Comparison of ENCODE assay signal across 10 mouse cellular contexts in the genomic region with DNA sequence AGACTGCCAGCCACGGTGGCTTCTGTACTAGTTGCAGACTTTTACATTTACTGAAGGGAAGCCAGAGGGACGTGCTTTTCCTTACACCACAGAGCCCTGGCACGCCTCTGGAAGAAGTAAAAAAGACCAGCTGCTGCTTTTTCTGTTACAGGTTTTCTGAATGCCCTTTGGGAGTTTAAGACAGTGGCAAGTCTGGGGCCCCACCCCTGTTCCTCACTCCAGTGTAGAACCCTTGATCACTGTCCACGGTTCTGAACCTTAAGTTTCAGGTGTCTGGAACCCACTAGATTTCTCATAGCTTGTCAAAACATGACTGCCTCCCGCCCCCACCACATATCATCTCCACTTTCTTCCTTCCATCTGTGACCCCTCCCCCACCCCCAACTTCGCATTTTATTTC. TPM values are rescaled to one million over a fixed set of nuclear protein-coding genes. Genes with fewer than 3 reads are reported as not detected.
DNase-seq lines count a peak whose midpoint lies in the region; ATAC-seq lines count a peak whose summit lies in the region.
"Had no signal": no experiment of that assay in that cellular context is flagged by ENCODE, and none has a peak within 500 bp of the region (broad histone marks: within the 10 kb centered on the region; RNA-seq: fewer than 3 reads in every experiment).

No protein-coding gene starts in this region.

- ATAC-seq in kidney, embryonic 14.5 days (ENCODE audit: low FRiP score, low TSS enrichment): peak; percentile 51; the same call in 1 of the 2 replicates
- ATAC-seq in embryonic facial prominence, embryonic 15.5 days (ENCODE audit: insufficient number of reproducible peaks, low FRiP score, low TSS enrichment, low read depth): no peak
- ATAC-seq in midbrain, embryonic 12.5 days (ENCODE audit: low FRiP score, low read depth): no peak
- ATAC-seq in monocyte, adult 5-6 weeks (replicated peaks; ENCODE audit: insufficient number of reproducible peaks, low FRiP score, low TSS enrichment, poor library complexity, severe bottlenecking): no peak

- WGBS in kidney, embryonic 14.5 days: 15% methylated on average over 6 of the region's 6 CpGs
- 5% methylated on average over 6 of the region's 6 CpGs for WGBS in embryonic facial prominence, embryonic 15.5 days
- WGBS in midbrain, embryonic 12.5 days: 26% methylated on average over 6 of the region's 6 CpGs

- peaks cover 3% of the 10 kb centered on the region; the same call in 1 of the 2 replicates for H3K4me1 ChIP-seq in kidney, embryonic 14.5 days (ENCODE audit: control insufficient read depth, insufficient read depth, low read length)
- H3K4me1 ChIP-seq in embryonic facial prominence, embryonic 15.5 days: peaks cover 18% of the 10 kb centered on the region
- peaks cover 16% of the 10 kb centered on the region for H3K4me1 ChIP-seq in midbrain, embryonic 12.5 days

- H3K27ac ChIP-seq in kidney, embryonic 14.5 days (ENCODE audit: low read depth, low read length): no peak overlapping the region
- no peak overlapping the region for H3K27ac ChIP-seq in embryonic facial prominence, embryonic 15.5 days (replicated peaks)
- no peak overlapping the region for H3K27ac ChIP-seq in midbrain, embryonic 12.5 days (replicated peaks)

- DNase-seq in kidney, adult 18-20 months: no peak
- DNase-seq in ZHBTc4 (ENCODE audit: low read depth, low spot score): peak; percentile 60
- no peak for DNase-seq in urinary bladder, postnatal 25 days (ENCODE audit: low spot score)
- no peak for DNase-seq in spleen, postnatal 36 days (ENCODE audit: low spot score in 2 of 2)

- H3K9ac ChIP-seq in kidney, embryonic 14.5 days (ENCODE audit: low read depth, low read length): no peak overlapping the region
- H3K9ac ChIP-seq in embryonic facial prominence, embryonic 15.5 days: no peak overlapping the region
- no peak overlapping the region for H3K9ac ChIP-seq in midbrain, embryonic 12.5 days (replicated peaks)

- H3K27me3 ChIP-seq in kidney, embryonic 14.5 days (ENCODE audit: control insufficient read depth, insufficient read depth, low read length): peaks cover 38% of the 10 kb centered on the region
- peaks cover 39% of the 10 kb centered on the region for H3K27me3 ChIP-seq in embryonic facial prominence, embryonic 15.5 days
- peaks cover 40% of the 10 kb centered on the region for H3K27me3 ChIP-seq in midbrain, embryonic 12.5 days

- H3K36me3 ChIP-seq in kidney, embryonic 14.5 days (ENCODE audit: control insufficient read depth, insufficient read depth, low read length): no peaks in the 10 kb centered on the region
- H3K36me3 ChIP-seq in embryonic facial prominence, embryonic 15.5 days: no peaks in the 10 kb centered on the region
- H3K36me3 ChIP-seq in midbrain, embryonic 12.5 days: no peaks in the 10 kb centered on the region
- H3K36me3 ChIP-seq: G1E had no signal

- no peak overlapping the region; the same call in 1 of the 2 replicates for H3K4me2 ChIP-seq in kidney, embryonic 14.5 days (replicated peaks; ENCODE audit: low read depth, low read length)
- peak overlapping the region; percentile 93 for H3K4me2 ChIP-seq in embryonic facial prominence, embryonic 15.5 days (replicated peaks)
- peak overlapping the region; percentile 97 for H3K4me2 ChIP-seq in midbrain, embryonic 12.5 days (replicated peaks)

- H3K4me3 ChIP-seq in kidney, embryonic 14.5 days (ENCODE audit: low read length): peak overlapping the region; percentile 57; the same call in 1 of the 2 replicates
- peak overlapping the region; percentile 50 for H3K4me3 ChIP-seq in embryonic facial prominence, embryonic 15.5 days (replicated peaks)
- H3K4me3 ChIP-seq in midbrain, embryonic 12.5 days: peak overlapping the region; percentile 63

- no peaks in the 10 kb centered on the region for H3K9me3 ChIP-seq in kidney, embryonic 14.5 days (ENCODE audit: control insufficient read depth, low read length)
- H3K9me3 ChIP-seq in embryonic facial prominence, embryonic 15.5 days (replicated peaks): no peaks in the 10 kb centered on the region
- no peaks in the 10 kb centered on the region for H3K9me3 ChIP-seq in midbrain, embryonic 12.5 days

RNA-seq across cellular contexts. Expression of a gene that starts 1.8 kb away (rescaled TPM):
- 0.66 and 0.79 TPM in 2 replicates for polyA plus RNA-seq in kidney, embryonic 14.5 days (2014; fragmentation: Nextera tagmentation; extraction: Ambion mirVana)
- 2.0 TPM in 2 replicates for polyA plus RNA-seq in embryonic facial prominence, embryonic 15.5 days (2015; fragmentation: Nextera tagmentation; extraction: Ambion mirVana)
- 2.5 and 3.1 TPM in 2 replicates for polyA plus RNA-seq in midbrain, embryonic 12.5 days (2016; fragmentation: Nextera tagmentation; extraction: Ambion mirVana)
- total RNA-seq in monocyte, adult 5-6 weeks (2017): 0.10 TPM in 1 of 3 replicates, not detected in the others
- polyA plus RNA-seq: G1E; spleen, adult 2 months had no signal
